Mouse (Mus musculus) stomach, postnatal 0 days (tissue): ENCODE measurements around the gene Ramp1. TPM values are rescaled to one million over a fixed set of nuclear protein-coding genes. Genes with fewer than 3 reads are reported as not detected.
A peak's percentile ranks its signal among the peaks of the same experiment; 100 is the strongest.

Experiments
- ATAC-seq: fragments of 200-750 bp; cut with Nextera tagmentation; 2 replicates; pipeline ENCODE4 v1.8.0; 2017; ENCODE audit not compliant: low FRiP score, low TSS enrichment
- DNase-seq: peaks from one replicate; pipeline ENCODE4 v3.0.0-alpha.2; 2016; ENCODE audit warnings: low spot score
- H3K27ac ChIP-seq: fragments of 300-500 bp; sonication (generic); replicated peaks from 2 replicates; pipeline ENCODE4 v1.5.1; 2014; ENCODE audit warnings: mild to moderate bottlenecking, control low read depth
- H3K27me3 ChIP-seq: fragments of 300-500 bp; sonication (generic); 2 replicates; pipeline ENCODE4 v1.6.1; 2014; ENCODE audit warnings: low read length; ENCODE audit not compliant: control insufficient read depth, insufficient read depth
- H3K36me3 ChIP-seq: fragments of 300-500 bp; sonication (generic); 2 replicates; pipeline ENCODE4 v1.6.1; 2014; ENCODE audit warnings: low read length, mixed read lengths; ENCODE audit not compliant: control insufficient read depth, insufficient read depth
- H3K4me1 ChIP-seq: fragments of 300-500 bp; sonication (generic); replicated peaks from 2 replicates; pipeline ENCODE4 v1.6.1; 2014; ENCODE audit warnings: antibody characterized with exemption; ENCODE audit not compliant: control insufficient read depth, insufficient read depth
- H3K4me2 ChIP-seq: fragments of 300-500 bp; sonication (generic); replicated peaks from 2 replicates; pipeline ENCODE4 v1.6.1; 2014; ENCODE audit warnings: low read depth, mild to moderate bottlenecking, control low read depth, moderate library complexity
- H3K4me3 ChIP-seq: fragments of 300-500 bp; sonication (generic); 2 replicates; pipeline ENCODE4 v1.5.1; 2014; ENCODE audit warnings: low read depth, low read length, control low read depth
- H3K9ac ChIP-seq: fragments of 300-500 bp; sonication (generic); 2 replicates; pipeline ENCODE4 v1.6.1; 2014; ENCODE audit warnings: mild to moderate bottlenecking, low read length, control low read depth, mixed read lengths
- H3K9me3 ChIP-seq: fragments of 300-500 bp; sonication (generic); 2 replicates; pipeline ENCODE4 v1.6.1; 2016; ENCODE audit warnings: low read length; ENCODE audit not compliant: control insufficient read depth
- CTCF ChIP-seq: IDR thresholded peaks from 2 replicates; pipeline ENCODE4 v1.5.1; 2016; ENCODE audit warnings: antibody characterized with exemption, low read depth, mild to moderate bottlenecking, moderate library complexity
- EP300 ChIP-seq: optimal IDR thresholded peaks from 2 replicates; pipeline ENCODE3; 2016; ENCODE audit warnings: antibody characterized with exemption
- WGBS: fragments of 180-500 bp; shearing (Covaris S2); extraction: QIAGEN DNeasy Blood & Tissue Kit; methylation state at CpG from one replicate; pipeline ENCODE4 v1.1.7; 2014; 5-methylcytosine and 5-hydroxymethylcytosine counted together
- polyA plus RNA-seq: library from polyadenylated mRNA; unstranded; fragments of >200 nt; fragmentation: Nextera tagmentation; extraction: Ambion mirVana; gene quantifications from 2 replicates; pipeline ENCODE4 v1.2.1, GENCODE M21; 2015

Ramp1 gene
- polyA plus RNA-seq, 1 experiment from 2014 or later = 10.5 TPM

DNA sequence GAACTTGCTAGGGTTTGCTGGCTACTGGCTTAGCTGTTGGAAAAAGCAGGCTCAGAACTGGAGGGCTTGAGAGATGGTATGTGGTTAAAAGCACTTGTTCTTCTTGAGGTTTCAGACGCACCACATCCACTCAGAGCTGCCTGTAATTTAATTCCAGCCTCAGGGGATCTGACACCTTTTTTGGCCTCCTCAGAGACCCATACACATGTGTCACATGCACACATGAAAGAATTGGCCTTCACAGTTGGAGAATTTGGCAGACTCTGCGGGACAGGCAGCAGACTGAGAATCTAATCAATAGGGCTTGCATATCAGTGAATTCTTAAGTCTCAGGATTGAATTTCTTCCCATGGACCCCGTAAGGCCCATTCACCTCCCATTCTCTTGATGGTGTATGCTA, 21.5 kb downstream of the Ramp1 start:
- Histone ChIP-seq H3K9me3 (no peaks in the 10 kb centered on the region), H3K4me3 (no peak overlapping the region), H3K27ac (no peak overlapping the region), H3K9ac (no peak overlapping the region), H3K27me3 (no peaks in the 10 kb centered on the region), H3K4me2 (no peak overlapping the region), H3K4me1 (no peaks in the 10 kb centered on the region), H3K36me3 (no peaks in the 10 kb centered on the region; the same call in 1 of the 2 replicates)
- 70% methylated on average over 3 of the region's 3 CpGs for WGBS
- ATAC-seq (no peak), DNase-seq (no peak)
- TF ChIP-seq CTCF = no peak
- no peak for TF ChIP-seq EP300

DNA sequence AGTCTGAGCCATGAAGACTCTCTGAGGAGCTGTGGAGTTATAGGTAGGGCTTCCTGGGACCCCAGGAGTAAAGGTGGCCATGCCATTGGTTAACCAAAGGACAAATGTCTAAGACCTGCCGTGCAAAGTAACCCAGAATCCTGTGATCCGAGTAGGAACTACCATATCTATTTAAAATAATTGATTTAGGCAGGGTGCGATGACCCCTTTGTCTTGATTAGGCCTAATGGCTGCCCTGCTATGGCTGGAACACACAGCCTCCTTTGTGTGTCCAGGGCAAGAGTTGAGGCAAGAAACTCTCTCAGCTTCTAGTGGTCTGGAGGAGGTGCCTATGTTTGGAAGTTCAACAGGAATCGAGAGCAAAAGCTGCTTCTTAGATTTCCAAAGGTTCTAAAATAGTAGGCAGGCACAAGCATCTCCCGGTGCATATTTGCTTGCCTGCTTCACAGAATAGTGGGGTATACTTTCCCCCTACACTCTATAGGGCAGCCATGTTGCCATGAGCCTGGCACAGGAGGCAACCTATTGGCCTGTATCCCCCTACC, 24.7 kb downstream of the Ramp1 start:
- 82% methylated on average over 5 of the region's 5 CpGs for WGBS
- H3K4me3 ChIP-seq = no peak overlapping the region
- no peaks in the 10 kb centered on the region; the same call in 1 of the 2 replicates for H3K36me3 ChIP-seq
- no peaks in the 10 kb centered on the region for H3K4me1 ChIP-seq
- H3K9ac ChIP-seq = no peak overlapping the region
- no peak for DNase-seq
- no peaks in the 10 kb centered on the region for H3K9me3 ChIP-seq
- no peak overlapping the region for H3K27ac ChIP-seq
- no peak overlapping the region for H3K4me2 ChIP-seq
- ATAC-seq = no peak
- H3K27me3 ChIP-seq = no peaks in the 10 kb centered on the region
- TF ChIP-seq EP300 (no peak), CTCF (no peak)

DNA sequence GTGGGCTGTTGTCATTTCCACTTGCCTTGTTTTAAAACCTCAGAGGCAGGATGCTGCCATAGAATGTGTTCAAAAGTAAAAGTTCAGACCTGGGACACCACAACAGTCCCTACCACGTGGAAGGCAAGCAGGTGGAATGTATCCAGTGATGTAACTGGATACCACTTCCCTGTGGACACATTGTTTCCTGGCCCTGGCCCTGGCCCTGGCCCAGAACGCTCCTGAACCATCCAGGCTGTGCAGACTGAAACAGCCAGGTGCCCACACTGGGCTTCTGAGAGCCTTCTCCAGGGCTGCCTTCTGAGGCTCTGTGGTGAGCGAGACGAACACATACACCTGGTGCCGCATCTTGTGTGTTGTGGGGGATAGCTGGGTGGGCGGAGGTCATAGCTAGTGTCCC, 26.0 kb downstream of the Ramp1 start:
- no peak overlapping the region for H3K4me2 ChIP-seq
- H3K27ac ChIP-seq = no peak overlapping the region
- TF ChIP-seq CTCF (no peak), EP300 (no peak)
- no peak for ATAC-seq
- H3K9me3 ChIP-seq = no peaks in the 10 kb centered on the region
- no peaks in the 10 kb centered on the region for H3K4me1 ChIP-seq
- H3K4me3 ChIP-seq = no peak overlapping the region
- no peak overlapping the region for H3K9ac ChIP-seq
- H3K36me3 ChIP-seq = no peaks in the 10 kb centered on the region
- DNase-seq = no peak
- H3K27me3 ChIP-seq = no peaks in the 10 kb centered on the region
- 71% methylated on average over 6 of the region's 6 CpGs for WGBS

DNA sequence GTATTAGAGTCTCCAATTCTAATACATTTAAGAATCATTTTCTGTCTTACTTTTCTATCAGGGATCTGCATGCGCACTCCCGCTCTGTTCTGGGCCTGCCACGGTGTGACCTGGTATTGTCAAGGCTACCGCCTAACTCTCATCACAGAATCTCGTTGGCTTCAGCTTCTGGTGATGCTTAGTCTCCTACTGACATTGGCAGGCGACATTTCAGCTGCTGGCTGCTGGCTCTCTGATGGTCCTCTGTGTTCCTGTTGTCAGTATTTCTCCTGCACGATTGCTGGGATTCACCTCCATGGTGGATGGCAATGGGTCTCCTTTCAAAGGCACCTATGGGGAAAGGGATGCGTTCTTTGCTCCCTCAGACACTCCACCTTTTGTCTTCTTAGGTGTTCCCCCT, 26.7 kb downstream of the Ramp1 start:
- TF ChIP-seq CTCF (no peak), EP300 (no peak)
- Histone ChIP-seq H3K27me3 (no peaks in the 10 kb centered on the region), H3K4me2 (no peak overlapping the region), H3K9ac (no peak overlapping the region), H3K4me1 (no peaks in the 10 kb centered on the region), H3K36me3 (no peaks in the 10 kb centered on the region), H3K9me3 (no peaks in the 10 kb centered on the region), H3K4me3 (no peak overlapping the region), H3K27ac (no peak overlapping the region)
- ATAC-seq (no peak), DNase-seq (no peak)
- WGBS = 85% methylated on average over 8 of the region's 8 CpGs

DNA sequence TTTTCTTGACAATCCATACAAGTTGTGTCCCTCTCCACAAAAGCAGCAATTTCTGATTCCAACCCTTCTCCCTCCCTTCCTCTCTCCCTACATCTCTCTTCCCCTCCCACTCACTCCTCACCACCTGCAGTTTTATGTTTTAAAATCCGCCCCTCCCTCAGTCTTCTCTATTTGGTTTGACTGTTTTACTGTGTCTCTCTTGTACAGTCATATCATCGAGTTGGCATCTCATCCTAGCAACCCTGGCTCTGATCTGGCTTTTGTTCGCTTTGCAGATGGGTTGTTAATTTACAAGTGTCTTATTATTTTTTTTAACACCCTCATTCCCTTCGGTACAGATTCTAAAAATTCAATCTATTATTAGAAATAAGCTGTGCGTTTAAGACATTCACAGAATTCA, 27.3 kb downstream of the Ramp1 start:
- no peak overlapping the region for H3K27ac ChIP-seq
- H3K9me3 ChIP-seq = no peaks in the 10 kb centered on the region
- H3K4me2 ChIP-seq = no peak overlapping the region
- ATAC-seq (no peak), DNase-seq (no peak)
- H3K4me1 ChIP-seq = no peaks in the 10 kb centered on the region
- TF ChIP-seq EP300 (no peak), CTCF (no peak)
- H3K9ac ChIP-seq = no peak overlapping the region
- WGBS = 61% methylated on average over 5 of the region's 5 CpGs
- no peak overlapping the region for H3K4me3 ChIP-seq
- no peaks in the 10 kb centered on the region for H3K36me3 ChIP-seq
- no peaks in the 10 kb centered on the region for H3K27me3 ChIP-seq

DNA sequence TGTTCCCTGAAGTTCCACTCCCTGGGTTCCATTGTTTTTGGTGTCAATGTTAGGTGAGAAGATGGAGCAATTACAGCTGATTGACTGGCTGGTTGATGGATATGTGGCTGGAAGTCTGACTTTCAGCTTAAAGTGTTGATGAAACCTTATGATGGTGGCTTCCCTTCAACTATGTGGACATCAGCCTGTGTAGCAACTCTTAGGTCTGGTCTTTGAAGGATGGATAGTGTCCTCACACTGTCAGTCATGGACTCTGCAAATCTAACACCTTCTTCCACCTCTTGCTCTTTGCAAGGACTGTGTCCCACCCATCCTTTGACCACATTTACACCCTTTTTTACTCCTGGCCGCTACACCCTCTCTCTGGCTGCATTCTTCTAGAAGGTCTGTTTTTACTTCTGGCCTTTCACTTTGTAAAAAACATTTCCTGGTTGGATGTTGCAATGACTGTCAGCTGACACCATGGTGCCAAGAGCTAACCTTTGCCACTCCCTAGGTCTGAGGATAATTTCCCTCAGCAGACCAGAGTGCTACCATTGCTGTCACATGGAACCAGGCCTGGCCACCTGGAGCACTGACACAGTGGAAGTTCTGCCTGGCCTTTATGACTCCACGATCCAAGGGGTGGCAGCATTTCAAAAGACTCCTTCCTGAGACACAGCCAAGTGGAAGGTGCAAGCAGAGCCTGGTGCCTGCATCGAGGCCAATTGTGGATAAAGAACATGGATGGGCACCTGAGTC, 27.9 kb downstream of the Ramp1 start:
- H3K4me2 ChIP-seq = no peak overlapping the region
- WGBS = 60% methylated on average over 3 of the region's 3 CpGs
- ATAC-seq (no peak), DNase-seq (no peak)
- no peak overlapping the region for H3K4me3 ChIP-seq
- no peaks in the 10 kb centered on the region for H3K36me3 ChIP-seq
- H3K9ac ChIP-seq = no peak overlapping the region
- 0 out of 2 replicates have a peak, but pooled peaks have one; percentile 4 for TF ChIP-seq CTCF
- TF ChIP-seq EP300 = no peak
- H3K27me3 ChIP-seq = no peaks in the 10 kb centered on the region
- no peaks in the 10 kb centered on the region for H3K9me3 ChIP-seq
- H3K27ac ChIP-seq = no peak overlapping the region
- H3K4me1 ChIP-seq = no peaks in the 10 kb centered on the region
